Mouse (Mus musculus): Measurements from ENCODE around the gene Doc2a. TPM values are rescaled to one million over a fixed set of nuclear protein-coding genes. Genes with fewer than 3 reads are reported as not detected.

Gene Doc2a
- total RNA-seq (2021): not detected

- intact Hi-C loops (cut with DNase I): no loop called here
- no peak for DNase-seq
These were observed at the start of gene Doc2a for GRCm38 (mm10) chr7:126847116-126847420. TSS of gene Doc2a (plus strand) at chr7:126847416.

GRCm38 (mm10) chr7:126798127-126799049, 48.8 kb upstream of the Doc2a start:
- intact Hi-C loops (cut with DNase I): no loop called here
- peak in 1 of 2 experiments; percentile 58 for DNase-seq

- intact Hi-C loops (cut with DNase I): no loop called here
- peak; percentile 97 to 99 for DNase-seq
These were observed 48.2 kb upstream of the Doc2a start for GRCm38 (mm10) chr7:126799050-126799467.

GRCm38 (mm10) chr7:126799468-126800268, 47.5 kb upstream of the Doc2a start:
- DNase-seq: no peak
- intact Hi-C loops (cut with DNase I): no loop called here

- no peak for DNase-seq
- intact Hi-C loops (cut with DNase I): no loop called here
These were observed 46.8 kb upstream of the Doc2a start for GRCm38 (mm10) chr7:126800269-126801056.

- intact Hi-C loops (cut with DNase I): no loop called here
These were observed 46.2 kb upstream of the Doc2a start for GRCm38 (mm10) chr7:126801057-126801422.

GRCm38 (mm10) chr7:126802134-126802889, 44.9 kb upstream of the Doc2a start:
- intact Hi-C loops (cut with DNase I): no loop called here

More at GRCm38 (mm10) chr7:126801057-126801422, 46.2 kb upstream of the Doc2a start:
- DNase-seq: no peak

GRCm38 (mm10) chr7:126803181-126803580, 44.0 kb upstream of the Doc2a start:
- DNase-seq: no peak
- intact Hi-C loops (cut with DNase I): no loop called here

More at GRCm38 (mm10) chr7:126802134-126802889, 44.9 kb upstream of the Doc2a start:
- DNase-seq: no peak

- DNase-seq: no peak
- intact Hi-C loops (cut with DNase I): no loop called here
These were observed 43.5 kb upstream of the Doc2a start for GRCm38 (mm10) chr7:126803751-126804150.

- DNase-seq: no peak
- intact Hi-C loops (cut with DNase I): no loop called here
These were observed 40.3 kb upstream of the Doc2a start for GRCm38 (mm10) chr7:126806956-126807355.

GRCm38 (mm10) chr7:126807405-126807804, 39.8 kb upstream of the Doc2a start:
- intact Hi-C loops (cut with DNase I): no loop called here
- DNase-seq: no peak

- intact Hi-C loops (cut with DNase I): no loop called here
- DNase-seq: peak; percentile 93 to 94
These were observed 38.3 kb upstream of the Doc2a start for GRCm38 (mm10) chr7:126808703-126809455.

GRCm38 (mm10) chr7:126809723-126810369, 37.4 kb upstream of the Doc2a start:
- no peak for DNase-seq
- intact Hi-C loops (cut with DNase I): no loop called here

- no peak for DNase-seq
- intact Hi-C loops (cut with DNase I): no loop called here
These were observed 31.4 kb upstream of the Doc2a start for GRCm38 (mm10) chr7:126815726-126816222.

- no peak for DNase-seq
- intact Hi-C loops (cut with DNase I): no loop called here
These were observed 30.7 kb upstream of the Doc2a start for GRCm38 (mm10) chr7:126816494-126816893.

- intact Hi-C loops (cut with DNase I): no loop called here
- DNase-seq: no peak
These were observed 29.6 kb upstream of the Doc2a start for GRCm38 (mm10) chr7:126817595-126817994.

GRCm38 (mm10) chr7:126818818-126819217, 28.4 kb upstream of the Doc2a start:
- no peak for DNase-seq
- intact Hi-C loops (cut with DNase I): no loop called here

- intact Hi-C loops (cut with DNase I): loop anchor here (1.0 to 5.0 kb wide), 4 partner anchors 125 to 283 kb away; partner anchors contain the start of genes Asphd1 and Maz
- DNase-seq: peak; percentile 82 to 91
These were observed 25.2 kb upstream of the Doc2a start for GRCm38 (mm10) chr7:126821835-126822511.
